Mouse (Mus musculus): ENCODE measurements around the gene Scarb2. TPM values are rescaled to one million over a fixed set of nuclear protein-coding genes. Genes with fewer than 3 reads are reported as not detected.
"Not testable (repeated sequence)": the region's sequence is repeated elsewhere in the genome, so short reads cannot be mapped to it uniquely, and the experiment has no call there.

Scarb2 gene
- 55.1 and 59.1 TPM in 2 replicates for polyA plus RNA-seq (2012; rRNA removed)

DNA sequence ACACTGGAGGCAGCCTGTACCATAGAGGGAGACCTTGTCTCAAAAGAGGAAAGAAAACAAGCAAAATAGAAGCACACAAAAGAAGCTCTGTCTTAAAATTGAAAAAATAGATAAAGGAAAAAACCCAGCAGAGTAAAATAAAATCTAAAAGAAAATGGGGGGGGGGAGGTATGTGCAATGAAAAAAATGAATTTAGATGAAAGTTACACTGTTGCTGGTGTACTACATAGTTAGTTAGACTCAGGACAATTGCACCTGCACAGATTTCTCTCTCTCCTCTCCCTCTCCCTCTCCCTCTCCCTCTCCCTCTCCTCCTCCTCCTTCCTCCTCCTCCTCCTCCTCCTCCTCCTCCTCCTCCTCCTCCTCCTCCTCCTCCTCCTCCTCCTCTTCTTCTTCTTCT lies at the start of gene Scarb2:
Gene Scarb2 (minus strand): TSS at position 101 of the 400 bp plus-strand sequence.
- DNase-seq, result no peak
- TF ChIP-seq POLR2A (IDR thresholded peaks at IDR 0.05; ENCODE audit: borderline replicate concordance, extremely low read depth, low read depth, low read length) (no peak), CTCF (IDR thresholded peaks at IDR 0.05; ENCODE audit: insufficient read depth, low read length) (no peak)
- peaks cover 19% of the 10 kb centered on the region for H3K4me1 ChIP-seq (ENCODE audit: control insufficient read depth, insufficient read depth, low read length)
- H3K4me3 ChIP-seq (replicated peaks; ENCODE audit: extremely low read depth, low read depth, low read length), result peak within 1 kb of the TSS; percentile 58

DNA sequence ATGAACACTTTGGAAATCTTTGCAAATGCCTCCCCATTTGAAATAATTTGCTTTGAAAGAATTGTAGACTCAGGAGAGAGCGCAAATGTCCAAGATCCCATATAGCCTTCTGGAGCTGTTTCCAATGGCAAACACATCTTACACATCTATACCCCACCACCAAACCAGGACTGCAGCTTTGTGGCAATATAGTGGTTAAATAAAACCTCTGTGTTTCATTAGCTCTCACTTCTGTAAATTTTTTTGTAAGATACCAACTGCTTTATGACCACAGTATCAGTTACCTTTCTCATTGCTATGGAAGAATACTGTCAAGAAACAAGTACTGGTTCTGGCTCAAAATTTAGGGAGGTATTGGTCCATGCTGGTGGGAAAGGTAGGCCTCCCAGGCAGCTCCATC lies 49.3 kb upstream of the Scarb2 start:
- TF ChIP-seq CTCF (IDR thresholded peaks at IDR 0.05; ENCODE audit: insufficient read depth, low read length), result no peak
- no peak for TF ChIP-seq POLR2A (IDR thresholded peaks at IDR 0.05; ENCODE audit: borderline replicate concordance, extremely low read depth, low read depth, low read length)
- H3K4me3 ChIP-seq (replicated peaks; ENCODE audit: extremely low read depth, low read depth, low read length), result no peak overlapping the region
- DNase-seq, result no peak
- no peaks in the 10 kb centered on the region for H3K4me1 ChIP-seq (ENCODE audit: control insufficient read depth, insufficient read depth, low read length)
- WGBS, result 94% methylated on average over 1 of the region's 1 CpGs

DNA sequence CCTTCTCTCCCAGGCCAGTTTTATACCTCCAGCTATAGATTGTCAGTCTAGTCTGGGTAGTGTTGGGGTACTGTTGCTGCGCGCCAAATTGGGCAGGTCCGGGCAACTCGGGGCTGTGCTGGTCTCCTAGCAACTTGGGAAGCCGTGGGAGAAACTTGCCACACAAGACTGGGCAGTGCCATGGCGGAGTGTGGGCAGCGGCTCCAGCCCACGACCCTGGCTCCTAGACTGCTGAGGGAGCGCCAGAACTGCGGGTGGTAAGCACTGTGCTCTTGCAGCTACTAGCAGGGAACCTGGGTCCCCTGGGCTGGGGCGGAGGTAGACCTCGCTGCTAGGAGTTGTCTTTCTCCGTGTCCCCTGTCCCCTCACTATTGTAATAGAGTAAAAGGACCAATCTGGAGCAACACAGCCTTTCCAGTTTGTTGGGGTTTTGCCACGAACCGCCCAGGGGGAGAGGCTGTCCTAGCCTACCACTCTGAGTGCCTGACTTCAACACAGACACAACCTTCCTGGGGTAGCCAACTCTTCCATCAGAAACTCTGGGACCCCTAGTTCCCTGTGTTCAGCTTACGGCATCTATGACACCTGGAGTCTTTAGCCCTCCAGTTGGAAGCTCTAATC lies 48.4 kb upstream of the Scarb2 start, which contains the start of gene Fam47e:
Gene Fam47e (plus strand): TSS at position 179 of the 621 bp plus-strand sequence.
- TF ChIP-seq CTCF (IDR thresholded peaks at IDR 0.05; ENCODE audit: insufficient read depth, low read length), result no peak
- TF ChIP-seq POLR2A (IDR thresholded peaks at IDR 0.05; ENCODE audit: borderline replicate concordance, extremely low read depth, low read depth, low read length), result no peak
- DNase-seq, result no peak

DNA sequence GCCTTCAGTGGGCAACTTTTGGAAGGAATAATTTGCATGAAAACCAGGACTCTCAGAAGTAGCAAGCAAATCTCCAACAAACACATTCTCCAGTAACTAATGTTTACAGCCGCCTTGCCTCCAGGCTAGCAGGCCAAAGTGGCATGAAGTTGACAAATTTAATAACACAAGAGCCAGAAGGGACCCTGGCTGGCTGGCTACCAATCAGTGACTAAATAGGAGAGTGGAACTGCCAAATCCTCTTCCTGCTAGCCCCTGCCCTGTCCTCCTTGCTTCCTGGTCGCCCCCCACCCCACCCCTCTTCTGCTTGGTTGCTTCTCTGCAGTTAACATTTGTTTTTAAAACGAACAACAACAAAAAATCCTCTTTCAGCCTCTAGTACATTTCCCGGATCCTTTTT lies 47.8 kb upstream of the Scarb2 start:
- no peaks in the 10 kb centered on the region for H3K4me1 ChIP-seq (ENCODE audit: control insufficient read depth, insufficient read depth, low read length)
- no peak overlapping the region for H3K4me3 ChIP-seq (replicated peaks; ENCODE audit: extremely low read depth, low read depth, low read length)
- TF ChIP-seq POLR2A (IDR thresholded peaks at IDR 0.05; ENCODE audit: borderline replicate concordance, extremely low read depth, low read depth, low read length) (no peak), CTCF (IDR thresholded peaks at IDR 0.05; ENCODE audit: insufficient read depth, low read length) (no peak)
- no peak for DNase-seq
- 46% methylated on average over 4 of the region's 4 CpGs for WGBS

More for the DNA sequence above, 48.4 kb upstream of the Scarb2 start, which contains the start of gene Fam47e:
- 60% methylated on average over 16 of the region's 16 CpGs for WGBS
- H3K4me3 ChIP-seq (replicated peaks; ENCODE audit: extremely low read depth, low read depth, low read length), result peak within 1 kb of the TSS; percentile 29
- no peaks in the 10 kb centered on the region for H3K4me1 ChIP-seq (ENCODE audit: control insufficient read depth, insufficient read depth, low read length)

DNA sequence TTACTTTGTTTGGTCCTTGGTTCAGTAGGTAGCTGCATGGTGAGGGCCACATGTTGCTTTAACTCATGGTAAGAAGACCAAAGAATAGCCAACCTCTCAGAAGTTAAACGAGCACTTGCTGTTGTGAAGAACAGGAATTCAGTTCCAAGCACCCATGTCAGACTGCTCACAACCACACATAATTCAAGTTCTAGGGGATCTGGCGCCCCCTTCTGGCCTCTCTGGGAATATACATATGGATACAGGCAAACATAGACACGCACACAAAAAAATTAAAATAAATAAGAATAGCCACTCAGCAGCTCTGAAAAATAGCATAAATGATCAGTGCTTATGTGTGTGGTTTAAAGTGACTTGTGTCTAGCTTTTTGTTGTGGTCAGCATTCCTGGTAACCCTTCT lies 47.3 kb upstream of the Scarb2 start:
- H3K4me1 ChIP-seq (ENCODE audit: control insufficient read depth, insufficient read depth, low read length), result no peaks in the 10 kb centered on the region
- TF ChIP-seq CTCF (IDR thresholded peaks at IDR 0.05; ENCODE audit: insufficient read depth, low read length), result no peak
- TF ChIP-seq POLR2A (IDR thresholded peaks at IDR 0.05; ENCODE audit: borderline replicate concordance, extremely low read depth, low read depth, low read length), result no peak
- no peak for DNase-seq
- WGBS, result 70% methylated on average over 3 of the region's 3 CpGs
- no peak overlapping the region for H3K4me3 ChIP-seq (replicated peaks; ENCODE audit: extremely low read depth, low read depth, low read length)

DNA sequence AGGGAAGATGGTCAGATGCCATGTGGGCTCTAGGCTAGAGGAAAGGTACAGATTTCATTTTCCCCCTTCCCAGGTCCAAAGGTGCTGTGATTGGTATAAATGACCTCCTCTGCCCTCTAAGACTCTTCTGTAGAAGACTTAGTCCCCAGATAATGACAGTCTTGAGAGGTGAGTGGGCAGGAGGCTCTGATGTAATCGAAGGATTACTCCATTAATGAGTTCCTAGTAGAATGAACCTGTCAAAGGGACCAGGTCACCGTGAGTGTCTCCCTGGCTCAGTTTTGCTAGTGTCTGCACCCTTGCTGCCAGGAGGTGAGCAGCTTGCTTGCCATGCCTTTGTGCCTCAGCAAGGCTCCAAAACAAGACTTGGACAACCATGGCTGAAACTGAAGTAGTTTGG lies 46.0 kb upstream of the Scarb2 start:
- DNase-seq, result no peak
- H3K4me1 ChIP-seq (ENCODE audit: control insufficient read depth, insufficient read depth, low read length), result no peaks in the 10 kb centered on the region
- WGBS, result 87% methylated on average over 2 of the region's 2 CpGs
- no peak for TF ChIP-seq CTCF (IDR thresholded peaks at IDR 0.05; ENCODE audit: insufficient read depth, low read length)
- TF ChIP-seq POLR2A (IDR thresholded peaks at IDR 0.05; ENCODE audit: borderline replicate concordance, extremely low read depth, low read depth, low read length), result no peak
- H3K4me3 ChIP-seq (replicated peaks; ENCODE audit: extremely low read depth, low read depth, low read length), result no peak overlapping the region

DNA sequence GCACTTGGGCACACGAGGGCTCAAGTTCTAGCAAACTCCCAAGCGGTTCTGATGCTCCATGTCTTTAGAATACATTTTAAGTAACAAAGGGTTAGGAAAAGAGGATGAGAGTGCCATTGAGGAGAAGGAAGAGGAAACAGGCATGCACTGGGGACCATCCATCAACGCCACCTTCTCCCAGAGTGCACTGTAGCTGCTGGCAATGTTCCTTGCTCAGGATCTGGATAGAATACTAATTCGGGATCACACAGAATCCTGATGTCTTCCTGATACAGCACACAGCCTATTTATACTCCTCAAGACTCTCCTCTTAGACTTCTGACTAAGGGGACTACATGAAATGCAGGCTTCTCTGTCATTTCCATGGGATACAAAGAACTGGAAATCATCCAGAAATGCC lies 33.1 kb upstream of the Scarb2 start:
- H3K4me1 ChIP-seq (ENCODE audit: control insufficient read depth, insufficient read depth, low read length), result no peaks in the 10 kb centered on the region
- 64% methylated on average over 4 of the region's 4 CpGs for WGBS
- DNase-seq, result no peak
- no peak overlapping the region for H3K4me3 ChIP-seq (replicated peaks; ENCODE audit: extremely low read depth, low read depth, low read length)
- TF ChIP-seq POLR2A (IDR thresholded peaks at IDR 0.05; ENCODE audit: borderline replicate concordance, extremely low read depth, low read depth, low read length) (no peak), CTCF (IDR thresholded peaks at IDR 0.05; ENCODE audit: insufficient read depth, low read length) (no peak)

DNA sequence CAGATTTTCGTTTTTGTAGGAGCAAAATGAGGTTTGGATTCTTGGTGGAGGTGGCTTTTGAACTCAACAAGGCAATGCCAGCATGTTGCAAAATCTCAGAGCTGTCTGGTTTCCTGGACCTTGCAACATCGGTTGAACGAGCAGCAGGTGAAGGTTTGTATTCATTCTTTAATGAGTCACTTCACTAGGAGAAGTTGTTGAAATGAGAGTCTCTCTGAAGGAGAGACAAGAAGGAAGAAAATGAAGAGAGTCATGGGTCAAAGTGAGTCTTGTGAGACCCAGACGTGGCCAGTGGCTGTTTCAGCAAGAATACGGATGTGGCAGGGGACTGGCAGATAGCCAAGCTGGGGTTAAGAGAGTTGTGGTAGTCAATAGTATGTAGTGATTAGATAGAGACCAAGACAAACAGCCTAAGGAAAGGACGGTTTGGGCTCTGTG lies 18.2 kb upstream of the Scarb2 start:
- Histone ChIP-seq H3K4me1 (ENCODE audit: control insufficient read depth, insufficient read depth, low read length) (no peaks in the 10 kb centered on the region), H3K4me3 (replicated peaks; ENCODE audit: extremely low read depth, low read depth, low read length) (no peak overlapping the region)
- TF ChIP-seq POLR2A (IDR thresholded peaks at IDR 0.05; ENCODE audit: borderline replicate concordance, extremely low read depth, low read depth, low read length) (no peak), CTCF (IDR thresholded peaks at IDR 0.05; ENCODE audit: insufficient read depth, low read length) (no peak)
- peak; percentile 51 for DNase-seq
- WGBS, result 40% methylated on average over 6 of the region's 6 CpGs

DNA sequence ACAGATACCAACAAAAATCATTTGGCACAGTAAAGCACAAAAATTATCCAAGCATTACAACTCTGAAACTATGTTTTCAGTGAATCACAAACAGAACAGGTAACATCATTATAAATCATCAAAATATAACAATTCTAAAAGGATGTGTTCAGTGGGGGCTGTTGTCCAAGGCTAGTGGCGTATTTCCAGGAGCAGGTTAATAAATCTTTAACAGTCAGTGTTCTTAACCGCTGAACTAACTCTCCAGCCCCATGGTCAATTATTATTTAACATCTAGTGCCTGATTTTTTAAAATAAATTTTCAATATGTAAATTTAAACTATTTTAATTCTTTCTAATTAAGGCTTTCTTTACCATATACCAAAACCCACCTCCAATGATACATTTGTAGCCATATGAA lies 14.5 kb upstream of the Scarb2 start:
- DNase-seq; H3K4me1 ChIP-seq (ENCODE audit: control insufficient read depth, insufficient read depth, low read length); H3K4me3 ChIP-seq (replicated peaks; ENCODE audit: extremely low read depth, low read depth, low read length): not testable (repeated sequence)
- WGBS, result 62% methylated on average over 2 of the region's 2 CpGs

DNA sequence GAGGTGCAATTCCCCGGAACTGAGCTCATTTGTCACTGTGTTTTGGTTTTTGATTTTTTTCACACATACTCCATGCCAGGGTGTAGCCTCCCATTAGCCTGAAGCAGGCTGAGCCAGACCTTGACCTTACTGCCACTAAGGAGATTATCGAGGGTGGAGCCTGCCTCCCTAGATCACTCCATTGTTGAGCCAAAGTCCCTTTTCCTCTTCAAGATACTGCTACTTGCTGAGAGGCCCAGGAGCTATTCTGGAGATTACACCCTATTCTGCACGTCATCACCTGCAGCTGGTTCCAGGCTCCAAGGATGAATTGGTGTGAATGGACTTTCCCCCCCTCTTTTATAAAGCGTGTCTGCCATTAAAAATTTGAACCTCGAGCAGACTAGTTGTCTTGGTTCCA lies 5.4 kb upstream of the Scarb2 start:
- H3K4me1 ChIP-seq (ENCODE audit: control insufficient read depth, insufficient read depth, low read length), result no peaks in the 10 kb centered on the region
- no peak for TF ChIP-seq POLR2A (IDR thresholded peaks at IDR 0.05; ENCODE audit: borderline replicate concordance, extremely low read depth, low read depth, low read length)
- TF ChIP-seq CTCF (IDR thresholded peaks at IDR 0.05; ENCODE audit: insufficient read depth, low read length), result no peak
- no peak overlapping the region for H3K4me3 ChIP-seq (replicated peaks; ENCODE audit: extremely low read depth, low read depth, low read length)
- DNase-seq, result no peak
- WGBS, result 89% methylated on average over 5 of the region's 5 CpGs

Measured in lung, adult 2 months (tissue).